Mouse (Mus musculus) NIH3T3 (cell line): ENCODE data around the gene Rccd1.

Experiments
- DNase-seq: peaks from one replicate; pipeline ENCODE4 v3.0.0-alpha.2; 2012; ENCODE audit warnings: low read depth

Rccd1 gene

DNA sequence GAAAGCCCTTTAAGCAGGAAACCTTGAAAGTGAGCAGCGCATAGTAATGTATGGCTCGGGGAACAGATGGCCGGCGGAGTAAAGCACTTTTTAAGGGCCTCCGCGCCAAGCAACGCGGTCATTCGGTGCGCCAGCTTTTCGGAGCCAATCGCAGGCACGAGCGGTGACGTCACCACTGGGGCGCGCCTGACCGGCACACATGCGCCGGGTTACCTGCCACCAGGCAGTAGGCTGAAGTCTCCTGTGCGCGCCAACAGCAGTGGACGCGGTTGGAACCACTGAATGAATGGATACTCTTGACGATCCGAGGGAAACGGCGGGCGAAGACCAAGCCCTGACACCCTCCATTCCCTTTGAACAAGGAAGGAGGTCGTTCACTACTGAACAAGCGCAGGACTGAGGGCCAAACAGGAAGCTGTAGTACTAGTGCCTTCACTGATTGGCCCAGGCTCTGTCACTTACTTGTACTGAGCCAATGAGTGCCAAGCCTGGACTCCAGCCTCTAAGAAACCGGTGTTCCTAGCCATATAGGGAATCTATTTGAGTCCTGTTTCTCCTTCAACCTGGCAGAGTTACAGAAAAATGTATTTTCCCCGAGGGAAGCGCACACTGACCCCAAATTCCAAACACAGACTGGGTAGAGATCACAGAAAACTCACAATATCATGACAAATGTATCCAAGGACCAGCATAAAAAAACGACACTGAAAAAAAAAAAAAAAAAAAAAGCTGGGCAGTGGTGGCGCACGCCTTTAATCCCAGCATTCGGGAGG is at the start of gene Rccd1:
TSS of gene Rccd1 (minus strand) at position 412 of the 773 bp plus-strand sequence.
- DNase-seq = peak; percentile 97

- no peak for DNase-seq
Observed at GRCm38 (mm10) chr7:80373850-80374249, 49.6 kb upstream of the Rccd1 start.

GRCm38 (mm10) chr7:80373352-80373751 is 49.1 kb upstream of the Rccd1 start:
- no peak for DNase-seq

DNA sequence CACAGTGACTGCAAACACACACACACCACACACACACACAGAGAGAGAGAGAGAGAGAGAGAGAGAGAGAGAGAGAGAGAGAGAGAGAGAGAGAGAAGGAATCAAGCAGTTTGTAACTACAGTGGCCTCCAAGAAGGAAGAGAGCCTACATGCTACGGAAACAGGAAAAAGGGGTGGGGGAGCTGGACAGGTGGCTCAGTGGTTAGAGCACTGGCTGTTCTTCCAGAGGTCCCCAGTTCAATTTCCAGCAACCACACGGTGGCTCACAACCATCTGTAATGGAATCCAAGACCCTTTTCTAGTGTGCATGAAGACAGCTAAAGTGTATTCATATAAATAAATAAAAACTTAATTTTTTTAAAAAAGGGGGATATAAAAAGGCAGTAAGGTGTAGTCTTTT is 48.4 kb upstream of the Rccd1 start:
- no peak for DNase-seq

DNA sequence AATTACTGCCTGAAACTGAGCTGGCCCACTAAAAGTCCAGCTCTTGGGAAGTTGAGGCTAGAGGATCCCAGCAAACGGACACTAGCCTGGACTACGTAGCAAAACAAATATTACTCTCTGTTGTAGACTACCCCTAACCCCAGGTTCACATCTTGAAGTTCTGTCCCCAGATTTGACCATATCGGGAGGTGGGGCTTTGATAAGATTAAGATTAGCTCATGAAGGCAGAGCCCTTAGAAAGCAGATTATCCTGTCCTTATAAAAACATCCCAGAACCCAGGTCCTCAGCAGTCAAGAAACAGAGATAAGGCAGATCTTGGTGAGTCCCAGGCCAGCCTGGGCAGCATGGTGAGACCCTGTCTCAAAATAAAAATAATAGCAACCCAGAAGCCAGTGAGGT is 47.9 kb upstream of the Rccd1 start:
- no peak for DNase-seq

GRCm38 (mm10) chr7:80371041-80371751 is 46.9 kb upstream of the Rccd1 start, which contains the start of gene Man2a2:
Gene Man2a2 (minus strand): TSS chr7:80371375.
- DNase-seq = peak; percentile 88

GRCm38 (mm10) chr7:80370649-80371040 is 46.4 kb upstream of the Rccd1 start:
- DNase-seq = peak; percentile 77

GRCm38 (mm10) chr7:80369967-80370431 is 45.7 kb upstream of the Rccd1 start:
- DNase-seq = peak; percentile 66

- DNase-seq = no peak
Observed at GRCm38 (mm10) chr7:80369461-80369860, 45.2 kb upstream of the Rccd1 start.

DNA sequence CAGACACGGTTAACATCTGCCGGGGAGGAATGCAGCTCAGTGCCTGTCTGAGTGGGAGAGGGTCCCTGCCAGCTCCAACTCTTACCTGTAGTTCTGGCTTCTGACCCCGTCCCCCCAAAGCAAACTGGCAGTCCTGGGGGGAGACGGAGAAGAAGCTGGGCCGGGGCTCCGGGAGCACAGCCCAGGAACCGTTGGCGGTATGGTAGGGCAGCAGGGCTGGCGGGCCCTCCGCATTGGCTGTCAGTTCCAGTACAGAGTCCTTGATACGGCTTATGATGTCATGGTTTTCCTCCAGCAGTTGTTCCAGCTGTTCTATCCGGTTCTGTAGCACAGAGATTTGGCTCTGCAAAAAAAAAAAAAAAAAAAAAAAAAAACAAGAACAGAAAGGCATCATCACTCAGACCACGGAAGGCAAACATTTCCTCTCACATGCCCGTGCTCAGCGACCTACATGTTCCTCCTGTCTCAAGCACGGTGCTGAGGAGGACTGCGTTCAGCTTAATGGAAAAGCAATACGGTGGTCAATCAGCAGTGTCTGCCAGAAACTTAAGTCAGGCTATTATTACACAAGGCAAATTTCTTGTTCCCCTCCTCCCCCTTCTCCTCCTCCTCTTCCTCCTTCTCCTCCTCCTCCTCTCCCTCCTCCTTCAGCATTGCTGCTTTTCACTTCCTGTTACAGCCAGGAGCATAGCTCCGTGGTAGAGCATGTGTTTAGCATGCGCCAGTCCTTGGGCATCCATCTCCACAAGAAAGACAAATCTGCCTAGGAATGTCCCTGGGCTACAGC is 44.6 kb upstream of the Rccd1 start:
- no peak for DNase-seq

DNA sequence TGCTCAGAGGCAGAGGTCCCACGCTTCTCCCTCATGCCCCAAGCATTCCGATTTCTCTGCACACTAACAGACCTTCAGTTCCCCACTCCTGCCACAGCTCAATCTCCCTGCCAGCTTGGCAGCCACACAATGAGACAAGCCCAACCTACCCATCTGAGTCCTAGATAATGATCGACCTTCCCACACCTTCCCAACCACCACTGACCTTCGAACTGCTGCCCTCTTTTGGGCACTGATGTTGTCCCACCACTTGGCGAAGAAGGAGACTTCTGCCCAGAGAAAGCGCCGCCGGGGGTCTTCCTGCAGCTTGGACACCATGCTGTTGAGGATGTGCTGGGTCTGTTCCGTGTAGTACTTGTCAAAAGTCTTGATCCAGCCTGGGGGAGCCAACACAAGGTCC is 43.8 kb upstream of the Rccd1 start:
- DNase-seq = no peak

GRCm38 (mm10) chr7:80367232-80367631 is 43.0 kb upstream of the Rccd1 start:
- DNase-seq = no peak

DNA sequence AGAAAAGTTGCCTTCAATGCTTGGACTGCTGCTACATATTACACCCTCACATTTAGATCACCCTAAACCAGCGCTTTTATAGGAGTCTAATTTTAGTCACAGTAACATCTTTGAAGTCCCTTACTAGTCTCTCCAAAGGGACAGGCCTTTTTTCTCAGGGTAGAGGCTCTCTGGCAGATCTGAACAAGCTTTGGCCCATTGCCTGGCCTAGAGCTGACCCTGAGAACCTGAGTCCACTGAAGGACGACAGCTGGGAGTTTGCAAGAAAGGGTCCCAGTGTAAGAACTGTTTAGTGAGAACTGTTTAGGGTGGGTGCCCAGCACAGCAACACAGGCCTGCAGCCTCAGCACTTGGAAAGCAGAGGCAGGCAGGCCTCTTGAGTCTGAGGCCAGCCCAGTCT is 41.5 kb upstream of the Rccd1 start:
- no peak for DNase-seq

DNA sequence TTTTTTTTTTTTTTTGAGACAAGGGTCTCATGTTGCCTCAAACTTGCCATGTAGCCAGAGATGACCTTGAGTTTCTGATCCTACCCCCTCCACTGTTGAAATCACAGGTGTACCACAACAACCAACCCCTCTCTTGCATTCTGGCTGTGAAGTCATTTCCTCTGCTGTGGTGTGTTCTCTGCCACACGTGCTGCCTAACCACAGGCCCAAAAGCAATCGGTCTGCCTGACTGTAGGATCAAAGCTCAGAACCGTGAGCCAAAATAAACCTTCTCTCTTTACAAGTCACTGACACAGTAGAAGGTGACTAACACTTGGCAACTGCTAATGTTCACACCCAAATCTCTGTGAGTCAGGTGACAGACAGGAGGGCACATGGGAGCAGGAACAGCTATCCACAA is 36.2 kb upstream of the Rccd1 start:
- DNase-seq = peak; percentile 33

DNA sequence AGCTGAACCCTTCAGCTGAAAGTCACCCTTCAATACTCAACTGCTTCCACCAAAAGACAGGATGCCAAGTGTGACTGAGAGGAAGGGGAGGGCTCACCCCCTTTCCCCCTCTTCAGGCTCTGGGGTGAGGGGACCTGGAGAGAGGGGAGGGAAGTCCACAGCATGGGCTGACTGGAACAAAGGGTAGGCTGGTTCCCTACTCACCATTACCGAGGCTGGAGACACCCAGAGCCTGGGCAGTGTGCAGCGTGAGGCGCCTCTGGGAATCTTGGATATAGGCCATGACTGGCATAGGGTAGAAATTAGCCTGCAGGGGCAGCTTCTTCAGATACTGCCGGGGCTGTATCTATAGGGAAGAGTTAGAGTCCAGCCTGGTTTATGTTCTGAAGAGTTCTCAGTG is 33.8 kb upstream of the Rccd1 start:
- DNase-seq = no peak

DNA sequence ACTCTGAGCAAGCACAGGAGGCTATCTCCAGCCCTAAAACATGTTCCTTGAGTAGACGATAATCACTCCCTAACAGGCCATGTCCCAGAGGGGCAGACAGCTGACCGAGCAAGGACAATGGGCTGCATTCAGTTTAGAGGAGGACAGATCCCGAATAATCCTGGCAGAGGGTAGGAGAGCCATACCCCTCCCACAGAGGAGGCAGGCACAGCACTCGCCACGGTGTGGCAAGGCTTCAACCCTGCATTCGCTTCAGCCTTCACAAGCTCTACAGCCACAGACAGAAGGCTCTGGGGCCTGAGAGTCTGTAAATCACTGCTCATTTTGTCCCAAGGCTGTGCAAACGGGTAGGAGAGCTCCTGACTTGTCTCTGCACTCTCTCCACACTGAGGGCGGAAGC is 32.9 kb upstream of the Rccd1 start:
- DNase-seq = no peak

- DNase-seq = no peak
Observed at GRCm38 (mm10) chr7:80356351-80356750, 32.1 kb upstream of the Rccd1 start.

- no peak for DNase-seq
Observed at GRCm38 (mm10) chr7:80352920-80353319, 28.7 kb upstream of the Rccd1 start.

DNA sequence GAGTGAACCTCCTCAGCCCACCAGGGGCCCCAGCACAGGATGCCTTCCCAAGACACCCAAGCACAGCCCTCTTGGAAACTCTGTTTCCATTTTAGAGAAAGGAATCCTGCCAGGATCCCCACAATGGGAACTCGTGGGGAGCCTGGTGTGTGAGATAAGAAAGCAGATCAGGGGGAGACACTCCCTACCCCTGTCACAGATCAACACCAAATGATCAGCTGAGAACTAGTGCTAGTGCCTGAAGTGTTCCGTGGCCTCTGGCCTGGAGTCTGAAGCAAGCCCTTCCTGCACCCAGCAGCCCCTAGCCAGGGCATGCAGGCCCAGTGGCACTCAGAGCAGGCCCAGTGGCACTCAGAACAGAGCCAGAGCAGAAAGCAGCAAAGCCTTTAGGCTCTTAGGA is 26.6 kb upstream of the Rccd1 start:
- no peak for DNase-seq

GRCm38 (mm10) chr7:80347670-80348586 is 23.7 kb upstream of the Rccd1 start:
- peak; percentile 38 for DNase-seq

- peak; percentile 39 for DNase-seq
Observed at GRCm38 (mm10) chr7:80346830-80347229, 22.6 kb upstream of the Rccd1 start.
